Mouse (Mus musculus) stomach, embryonic 14.5 days (tissue): Measurements from ENCODE around the gene Llgl1. TPM values are rescaled to one million over a fixed set of nuclear protein-coding genes. Genes with fewer than 3 reads are reported as not detected.

Source experiments
- ATAC-seq: fragments of 200-750 bp; cut with Nextera tagmentation; 2 replicates; pipeline ENCODE4 v1.8.0; 2017; ENCODE audit warnings: low read depth, moderate TSS enrichment; ENCODE audit not compliant: insufficient number of reproducible peaks, insufficient read depth, low FRiP score
- H3K27ac ChIP-seq: fragments of 300-500 bp; sonication (generic); 2 replicates; pipeline ENCODE4 v1.5.1; 2014; ENCODE audit warnings: mild to moderate bottlenecking, low read length, moderate library complexity, mixed read lengths
- H3K27me3 ChIP-seq: fragments of 300-500 bp; sonication (generic); 2 replicates; pipeline ENCODE4 v1.6.1; 2014; ENCODE audit warnings: low read length, control low read depth, mixed read lengths; ENCODE audit not compliant: control insufficient read depth, insufficient read depth
- H3K36me3 ChIP-seq: fragments of 300-500 bp; sonication (generic); 2 replicates; pipeline ENCODE4 v1.6.1; 2014; ENCODE audit warnings: mild to moderate bottlenecking, control low read depth, low read length, moderate library complexity, mixed read lengths; ENCODE audit not compliant: control insufficient read depth, insufficient read depth
- H3K4me1 ChIP-seq: fragments of 300-500 bp; sonication (generic); 2 replicates; pipeline ENCODE4 v1.6.1; 2014; ENCODE audit warnings: low read length, control low read depth, mixed read lengths; ENCODE audit not compliant: control insufficient read depth, insufficient read depth
- H3K4me2 ChIP-seq: fragments of 300-500 bp; sonication (generic); replicated peaks from 2 replicates; pipeline ENCODE4 v1.6.1; 2014; ENCODE audit warnings: low read depth, low read length, control low read depth
- H3K4me3 ChIP-seq: fragments of 300-500 bp; sonication (generic); 2 replicates; pipeline ENCODE4 v1.5.1; 2014; ENCODE audit warnings: low read depth, low read length, control low read depth
- H3K9ac ChIP-seq: fragments of 300-500 bp; sonication (generic); replicated peaks from 2 replicates; pipeline ENCODE4 v1.6.1; 2014; ENCODE audit warnings: low read depth, mild to moderate bottlenecking, control low read depth, low read length, moderate library complexity, mixed read lengths
- H3K9me3 ChIP-seq: fragments of 300-500 bp; sonication (generic); 2 replicates; pipeline ENCODE4 v1.6.1; 2016; ENCODE audit warnings: low read depth, low read length, control low read depth; ENCODE audit not compliant: control insufficient read depth
- WGBS: fragments of 180-500 bp; shearing (Covaris S2); extraction: QIAGEN DNeasy Blood & Tissue Kit; methylation state at CpG from one replicate; pipeline ENCODE4 v1.1.7; 2014; 5-methylcytosine and 5-hydroxymethylcytosine counted together
- polyA plus RNA-seq: library from polyadenylated mRNA; unstranded; fragments of >200 nt; fragmentation: Nextera tagmentation; extraction: Ambion mirVana; gene quantifications from 2 replicates; pipeline ENCODE4 v1.2.1, GENCODE M21; 2014

Llgl1 gene
- polyA plus RNA-seq, 1 experiment from 2014 or later: 55.1 TPM

DNA sequence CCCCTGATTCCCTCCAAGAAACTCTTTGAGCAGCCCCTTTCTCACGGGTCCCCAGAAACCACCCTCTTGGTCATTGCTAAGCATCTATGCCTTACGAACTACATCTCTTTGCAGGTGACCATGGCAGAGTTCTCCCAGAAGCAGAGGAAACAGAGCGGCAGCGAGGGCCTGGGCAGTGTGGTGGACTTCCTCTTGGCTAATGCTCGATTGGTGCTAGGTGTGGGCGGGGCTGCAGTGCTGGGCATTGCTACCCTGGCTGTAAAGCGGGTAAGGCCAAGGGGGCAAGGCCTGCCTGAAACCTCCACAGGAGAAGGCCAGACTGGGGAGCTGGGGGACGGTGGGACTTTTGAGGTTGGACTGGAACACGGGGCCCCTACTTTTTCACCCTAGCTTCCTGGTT is 30.6 kb downstream of the Llgl1 start:
- Histone ChIP-seq H3K4me3 (no peak overlapping the region), H3K9me3 (no peaks in the 10 kb centered on the region), H3K27ac (no peak overlapping the region), H3K4me1 (peaks cover 17% of the 10 kb centered on the region; the same call in 1 of the 2 replicates), H3K36me3 (peaks cover 3% of the 10 kb centered on the region; the same call in 1 of the 2 replicates), H3K9ac (no peak overlapping the region), H3K27me3 (no peaks in the 10 kb centered on the region), H3K4me2 (no peak overlapping the region)
- WGBS: 82% methylated on average over 9 of the region's 9 CpGs
- no peak for ATAC-seq

DNA sequence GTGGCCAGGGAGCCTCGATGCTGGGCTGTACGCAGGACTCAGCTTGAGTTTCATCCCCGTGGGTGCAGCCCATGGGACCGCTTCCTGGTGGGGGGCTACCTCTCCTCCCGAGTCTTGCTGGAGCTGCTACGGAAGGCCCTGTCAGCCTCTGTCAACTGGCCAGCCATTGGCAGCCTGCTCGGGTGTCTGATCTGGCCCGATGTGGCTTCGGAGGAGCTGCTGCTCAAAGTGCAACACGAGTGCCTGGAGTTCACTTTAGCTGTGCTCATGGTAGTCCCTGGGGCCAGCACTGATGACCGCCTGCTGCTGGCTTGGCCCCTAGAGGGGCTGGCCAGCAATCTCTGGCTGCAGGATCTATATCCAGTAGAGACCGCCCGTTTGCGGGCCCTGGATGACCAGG is 31.7 kb downstream of the Llgl1 start:
- H3K27me3 ChIP-seq: no peaks in the 10 kb centered on the region
- ATAC-seq: no peak
- peaks cover 3% of the 10 kb centered on the region; the same call in 1 of the 2 replicates for H3K36me3 ChIP-seq
- H3K9ac ChIP-seq: no peak overlapping the region
- no peaks in the 10 kb centered on the region for H3K9me3 ChIP-seq
- no peak overlapping the region for H3K27ac ChIP-seq
- 90% methylated on average over 14 of the region's 14 CpGs for WGBS
- H3K4me1 ChIP-seq: peaks cover 15% of the 10 kb centered on the region; the same call in 1 of the 2 replicates
- no peak overlapping the region for H3K4me3 ChIP-seq
- H3K4me2 ChIP-seq: no peak overlapping the region

DNA sequence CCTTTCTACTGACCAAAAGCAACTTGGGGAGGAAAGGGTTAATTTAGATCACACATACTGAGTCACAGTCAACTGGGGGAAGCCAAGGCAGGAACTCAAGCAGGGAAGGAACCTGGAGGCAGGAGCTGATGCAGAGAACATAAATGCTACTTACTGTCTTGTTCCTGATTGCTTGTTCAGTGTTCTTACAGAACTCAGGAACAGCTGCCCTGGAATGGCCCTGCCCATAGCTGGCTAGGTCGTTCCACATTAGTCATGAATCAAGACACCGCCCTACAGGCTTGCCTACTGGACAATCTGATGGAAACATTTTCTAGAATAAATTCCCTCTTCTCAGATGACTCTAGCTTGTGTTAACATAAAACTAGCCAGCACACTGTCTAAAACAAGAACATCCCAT is 34.7 kb downstream of the Llgl1 start:
- no peak for ATAC-seq
- no peaks in the 10 kb centered on the region for H3K9me3 ChIP-seq
- no peaks in the 10 kb centered on the region for H3K27me3 ChIP-seq
- H3K4me1 ChIP-seq: peaks cover 3% of the 10 kb centered on the region; the same call in 1 of the 2 replicates
- WGBS: 70% methylated on average over 2 of the region's 2 CpGs
- no peak overlapping the region for H3K9ac ChIP-seq
- H3K27ac ChIP-seq: no peak overlapping the region
- H3K4me3 ChIP-seq: no peak overlapping the region
- H3K4me2 ChIP-seq: no peak overlapping the region
- peaks cover 3% of the 10 kb centered on the region; the same call in 1 of the 2 replicates for H3K36me3 ChIP-seq

DNA sequence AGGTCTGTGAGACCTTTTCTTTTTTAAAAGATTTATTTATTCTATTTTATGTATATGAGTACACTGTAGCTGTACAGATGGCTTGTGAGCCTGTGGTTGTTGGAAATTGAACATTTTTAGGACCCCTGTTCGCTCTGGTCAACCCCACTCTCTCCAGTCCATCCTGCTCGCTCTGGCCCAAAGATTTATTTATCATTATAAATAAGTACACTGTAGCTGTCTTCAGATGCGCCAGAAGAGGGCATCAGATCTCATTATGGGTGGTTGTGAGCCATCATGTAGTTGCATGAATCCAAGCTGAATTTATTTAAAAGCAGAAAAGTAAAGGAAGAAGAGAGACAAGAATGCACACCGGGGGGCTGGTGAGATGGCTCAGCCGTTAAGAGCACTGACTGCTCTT is 35.7 kb downstream of the Llgl1 start:
- Histone ChIP-seq H3K27me3 (no peaks in the 10 kb centered on the region), H3K4me1 (no peaks in the 10 kb centered on the region), H3K9ac (no peak overlapping the region), H3K4me2 (no peak overlapping the region), H3K4me3 (no peak overlapping the region), H3K36me3 (peaks cover 3% of the 10 kb centered on the region; the same call in 1 of the 2 replicates), H3K27ac (no peak overlapping the region), H3K9me3 (no peaks in the 10 kb centered on the region)
- 71% methylated on average over 5 of the region's 5 CpGs for WGBS
- ATAC-seq: no peak

DNA sequence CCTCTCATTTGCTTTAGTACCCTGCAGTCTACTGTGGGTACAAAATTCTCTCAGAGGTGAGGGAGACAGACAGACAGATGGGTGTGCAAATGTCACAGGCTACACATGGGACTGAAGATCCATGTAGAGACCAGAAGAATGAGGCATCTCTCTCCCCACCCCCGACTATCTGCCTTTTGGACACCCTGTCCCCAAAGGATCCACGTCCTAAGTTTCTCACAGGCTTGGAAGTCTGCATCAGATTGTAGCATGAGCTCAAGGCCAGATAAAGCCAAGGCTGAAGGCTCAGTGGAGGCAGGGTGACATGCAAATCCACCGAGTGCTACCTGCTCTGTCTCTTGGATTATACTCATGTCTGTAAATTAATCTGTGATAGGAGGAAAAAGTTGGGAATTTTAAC is 37.0 kb downstream of the Llgl1 start:
- no peak overlapping the region for H3K9ac ChIP-seq
- H3K4me1 ChIP-seq: no peaks in the 10 kb centered on the region
- WGBS: 80% methylated on average over 3 of the region's 3 CpGs
- no peak overlapping the region for H3K4me3 ChIP-seq
- H3K4me2 ChIP-seq: no peak overlapping the region
- no peaks in the 10 kb centered on the region for H3K9me3 ChIP-seq
- no peak overlapping the region for H3K27ac ChIP-seq
- ATAC-seq: no peak
- H3K27me3 ChIP-seq: no peaks in the 10 kb centered on the region
- no peaks in the 10 kb centered on the region; the same call in 1 of the 2 replicates for H3K36me3 ChIP-seq

DNA sequence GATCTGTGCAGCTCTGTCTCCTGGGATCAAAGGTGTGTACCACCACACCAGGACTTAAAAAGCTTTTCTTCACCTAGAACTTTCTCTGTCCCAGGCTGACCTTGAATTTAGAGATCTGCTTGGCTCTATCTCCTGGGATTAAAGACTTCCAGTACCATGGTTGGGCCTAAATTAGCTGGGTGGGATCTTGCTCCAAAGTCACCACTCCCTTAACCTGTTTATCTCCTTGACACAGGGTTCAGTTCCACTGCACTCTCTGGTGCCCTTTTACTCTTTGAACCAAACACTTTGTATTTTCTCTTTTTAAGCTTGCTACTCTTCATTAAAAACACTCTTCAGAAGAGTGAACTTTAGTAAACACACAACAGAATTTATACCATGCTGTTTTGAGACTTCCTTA is 37.9 kb downstream of the Llgl1 start:
- Histone ChIP-seq H3K27ac (no peak overlapping the region), H3K9me3 (no peaks in the 10 kb centered on the region), H3K4me2 (no peak overlapping the region), H3K9ac (no peak overlapping the region), H3K36me3 (peaks cover 5% of the 10 kb centered on the region), H3K4me3 (no peak overlapping the region), H3K27me3 (no peaks in the 10 kb centered on the region), H3K4me1 (no peaks in the 10 kb centered on the region)
- no peak for ATAC-seq

DNA sequence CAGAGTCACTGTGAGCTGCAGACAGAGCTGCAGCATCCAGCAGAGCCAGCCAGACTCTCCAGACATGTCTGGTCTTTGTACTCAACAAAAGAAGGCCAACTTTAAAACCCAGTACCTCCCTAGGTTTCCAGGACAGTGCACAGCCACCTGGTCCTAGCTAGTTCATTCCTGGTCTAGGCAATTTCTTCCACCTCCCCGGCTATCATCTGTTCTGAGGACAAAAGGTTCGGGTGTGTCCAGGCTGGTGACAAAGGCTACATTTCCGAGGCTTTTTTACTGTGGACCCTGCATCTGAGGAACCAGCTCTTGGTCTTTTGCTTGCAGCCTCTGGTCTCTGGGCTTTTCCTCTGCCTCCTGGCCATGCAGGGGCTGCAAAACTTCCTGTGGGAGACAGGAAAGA is 40.8 kb downstream of the Llgl1 start:
- no peak overlapping the region for H3K4me2 ChIP-seq
- H3K36me3 ChIP-seq: peaks cover 21% of the 10 kb centered on the region
- ATAC-seq: no peak
- WGBS: 69% methylated on average over 3 of the region's 3 CpGs
- no peaks in the 10 kb centered on the region for H3K4me1 ChIP-seq
- H3K27me3 ChIP-seq: no peaks in the 10 kb centered on the region
- no peaks in the 10 kb centered on the region for H3K9me3 ChIP-seq
- H3K4me3 ChIP-seq: no peak overlapping the region
- no peak overlapping the region for H3K9ac ChIP-seq
- H3K27ac ChIP-seq: no peak overlapping the region

DNA sequence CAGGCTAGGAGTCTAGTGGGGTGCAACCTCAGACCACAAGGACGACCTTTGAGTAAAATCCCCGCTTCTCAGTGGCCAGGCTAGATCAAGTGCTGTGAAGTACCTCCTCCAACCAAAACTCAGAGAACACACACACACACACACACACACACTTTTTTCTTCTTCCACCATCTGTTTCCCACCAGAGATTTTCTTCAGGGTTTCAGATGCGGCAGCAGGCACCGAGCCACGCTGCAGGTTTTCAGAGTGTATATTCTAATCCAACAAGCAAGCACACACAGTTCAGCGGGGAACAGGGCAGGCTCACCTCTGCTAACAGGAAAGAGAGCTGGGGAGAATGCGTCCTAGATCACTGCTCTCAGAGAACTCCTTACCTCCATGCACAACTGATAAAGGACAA is 56.0 kb downstream of the Llgl1 start:
- WGBS: 77% methylated on average over 7 of the region's 7 CpGs
- Histone ChIP-seq H3K4me2 (no peak overlapping the region), H3K4me1 (no peaks in the 10 kb centered on the region), H3K27me3 (no peaks in the 10 kb centered on the region), H3K4me3 (no peak overlapping the region), H3K27ac (no peak overlapping the region), H3K9ac (no peak overlapping the region), H3K36me3 (peaks cover 47% of the 10 kb centered on the region), H3K9me3 (no peaks in the 10 kb centered on the region)
- no peak for ATAC-seq

DNA sequence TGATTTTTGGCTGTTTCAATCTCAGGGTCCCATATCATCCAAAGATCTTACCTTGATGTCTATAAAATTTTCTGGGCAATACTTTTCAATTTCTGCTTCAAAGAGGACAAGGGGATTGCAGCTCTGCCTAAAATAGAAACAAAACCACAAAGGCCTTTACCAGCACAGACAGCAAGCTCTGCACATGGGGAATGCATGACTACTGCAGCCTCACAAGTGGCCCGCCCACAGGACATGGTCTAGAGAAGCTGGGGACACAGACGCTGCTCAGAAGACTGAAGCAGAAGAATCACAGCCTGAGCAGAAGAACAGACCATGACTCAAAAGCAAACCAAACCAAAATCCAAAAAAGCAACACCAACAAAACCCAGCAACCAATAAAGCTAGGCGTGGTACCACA is 62.2 kb downstream of the Llgl1 start:
- H3K27me3 ChIP-seq: no peaks in the 10 kb centered on the region
- 89% methylated on average over 3 of the region's 3 CpGs for WGBS
- ATAC-seq: no peak
- H3K36me3 ChIP-seq: peaks cover 9% of the 10 kb centered on the region
- no peaks in the 10 kb centered on the region for H3K9me3 ChIP-seq
- H3K9ac ChIP-seq: no peak overlapping the region
- no peaks in the 10 kb centered on the region for H3K4me1 ChIP-seq
- no peak overlapping the region for H3K4me3 ChIP-seq
- H3K27ac ChIP-seq: no peak overlapping the region
- no peak overlapping the region for H3K4me2 ChIP-seq
